Mouse (Mus musculus): Measurements from ENCODE around the gene Trim7.

- TF ChIP-seq POLR2A (IDR thresholded peaks at IDR 0.05; ENCODE audit: control insufficient read depth in 1 of 2, insufficient read depth in 1 of 2, low read depth in 1 of 2, low read length in 2 of 2, poor library complexity in 1 of 2) (peak; percentile 99), TCF12 (IDR thresholded peaks at IDR 0.05; ENCODE audit: low read depth, low read length) (peak; percentile 85), JUND (IDR thresholded peaks at IDR 0.05; ENCODE audit: low read depth, low read length) (0 out of 2 replicates have a peak, but pooled peaks have one; percentile 37), MAZ (IDR thresholded peaks at IDR 0.05; ENCODE audit: low read depth, low read length) (no peak), TBP (IDR thresholded peaks at IDR 0.05; ENCODE audit: low read depth, low read length) (peak; percentile 98), HCFC1 (IDR thresholded peaks at IDR 0.05; ENCODE audit: low read depth, low read length) (peak; percentile 92), USF1 (IDR thresholded peaks at IDR 0.05; ENCODE audit: low read depth, low read length) (no peak), ZC3H11A (IDR thresholded peaks at IDR 0.05; ENCODE audit: low read depth, low read length) (no peak), EP300 (IDR thresholded peaks at IDR 0.05; ENCODE audit: low read depth in 1 of 2, low read length in 2 of 2) (no peak), CTCF (IDR thresholded peaks at IDR 0.05 in 2 of 3, conservative IDR thresholded peaks at IDR 0.05 in 1 of 3; ENCODE audit: control insufficient read depth in 1 of 3, insufficient read depth in 1 of 3, low read depth in 2 of 3, low read length in 3 of 3, poor library complexity in 1 of 3, severe bottlenecking in 1 of 3) (no peak), TAL1 (IDR thresholded peaks at IDR 0.05; ENCODE audit: low read length) (no peak)
These were observed 25.8 kb upstream of the Trim7 start, which contains the start of gene Rack1 for GRCm38 (mm10) chr11:48799921-48800701.
